Comparison of ENCODE assay signal across 21 mouse cellular contexts in genomic region chr16:18198365-18199098, GRCm38 (mm10). TPM values are rescaled to one million over a fixed set of nuclear protein-coding genes. Genes with fewer than 3 reads are reported as not detected.
DNase-seq lines count a peak whose midpoint lies in the region; ATAC-seq lines count a peak whose summit lies in the region.
"Had no signal": no experiment of that assay in that cellular context is flagged by ENCODE, and none has a peak within 500 bp of the region (broad histone marks: within the 10 kb centered on the region; RNA-seq: fewer than 3 reads in every experiment).

No protein-coding gene starts in this region.

- H3K36me3 ChIP-seq in forebrain, embryonic 13.5 days (ENCODE audit: poor library complexity, severe bottlenecking), result no peaks in the 10 kb centered on the region
- no peaks in the 10 kb centered on the region for H3K36me3 ChIP-seq in forebrain, embryonic 16.5 days (ENCODE audit: control insufficient read depth, insufficient read depth)
- H3K36me3 ChIP-seq in hindbrain, embryonic 10.5 days, result no peaks in the 10 kb centered on the region
- H3K36me3 ChIP-seq in limb, embryonic 11.5 days (ENCODE audit: control insufficient read depth, insufficient read depth, low read length), result no peaks in the 10 kb centered on the region
- H3K36me3 ChIP-seq in neural tube, embryonic 12.5 days, result no peaks in the 10 kb centered on the region
- H3K36me3 ChIP-seq: heart, embryonic 13.5 days; kidney, embryonic 15.5 days had no signal

- H3K4me2 ChIP-seq in forebrain, embryonic 13.5 days, result no peak overlapping the region
- no peak overlapping the region for H3K4me2 ChIP-seq in forebrain, embryonic 16.5 days (ENCODE audit: low read length)
- H3K4me2 ChIP-seq in limb, embryonic 11.5 days (ENCODE audit: low read depth, severe bottlenecking), result 0 out of 2 replicates have a peak overlapping the region, but pooled peaks have one; percentile 7
- no peak overlapping the region for H3K4me2 ChIP-seq in neural tube, embryonic 12.5 days (replicated peaks)
- H3K4me2 ChIP-seq: heart, embryonic 13.5 days; kidney, embryonic 15.5 days had no signal

- H3K9me3 ChIP-seq in forebrain, embryonic 13.5 days (replicated peaks), result no peaks in the 10 kb centered on the region
- no peaks in the 10 kb centered on the region for H3K9me3 ChIP-seq in forebrain, embryonic 16.5 days (ENCODE audit: control insufficient read depth, low read length)
- H3K9me3 ChIP-seq in hindbrain, embryonic 10.5 days, result no peaks in the 10 kb centered on the region
- H3K9me3 ChIP-seq in limb, embryonic 11.5 days (ENCODE audit: control insufficient read depth, low read length), result no peaks in the 10 kb centered on the region
- no peaks in the 10 kb centered on the region for H3K9me3 ChIP-seq in neural tube, embryonic 12.5 days
- H3K9me3 ChIP-seq: heart, embryonic 13.5 days; kidney, embryonic 15.5 days had no signal

- H3K4me3 ChIP-seq in forebrain, embryonic 13.5 days, result no peak overlapping the region
- no peak overlapping the region for H3K4me3 ChIP-seq in forebrain, embryonic 16.5 days (replicated peaks; ENCODE audit: low read length)
- no peak overlapping the region for H3K4me3 ChIP-seq in hindbrain, embryonic 10.5 days
- H3K4me3 ChIP-seq in limb, embryonic 11.5 days (ENCODE audit: low read depth, low read length), result no peak overlapping the region
- no peak overlapping the region for H3K4me3 ChIP-seq in neural tube, embryonic 12.5 days
- H3K4me3 ChIP-seq: heart, embryonic 13.5 days; kidney, embryonic 15.5 days; myocyte had no signal

- H3K27ac ChIP-seq in forebrain, embryonic 13.5 days, result peak overlapping the region; percentile 54
- no peak overlapping the region; the same call in 1 of the 2 replicates for H3K27ac ChIP-seq in forebrain, embryonic 16.5 days (ENCODE audit: low read length)
- H3K27ac ChIP-seq in hindbrain, embryonic 10.5 days, result peak overlapping the region; percentile 64
- H3K27ac ChIP-seq in limb, embryonic 11.5 days (replicated peaks; ENCODE audit: low read depth, low read length), result no peak overlapping the region; the same call in 1 of the 2 replicates
- peak overlapping the region; percentile 33; the same call in 1 of the 2 replicates for H3K27ac ChIP-seq in neural tube, embryonic 12.5 days
- H3K27ac ChIP-seq: heart, embryonic 13.5 days had no signal

- peaks cover 49% of the 10 kb centered on the region for H3K4me1 ChIP-seq in forebrain, embryonic 13.5 days
- H3K4me1 ChIP-seq in forebrain, embryonic 16.5 days (replicated peaks; ENCODE audit: control insufficient read depth, insufficient read depth, low read length), result peaks cover 31% of the 10 kb centered on the region
- peaks cover 60% of the 10 kb centered on the region for H3K4me1 ChIP-seq in hindbrain, embryonic 10.5 days (replicated peaks)
- H3K4me1 ChIP-seq in limb, embryonic 11.5 days (ENCODE audit: control insufficient read depth, insufficient read depth, low read length), result peaks cover 67% of the 10 kb centered on the region
- H3K4me1 ChIP-seq in neural tube, embryonic 12.5 days, result peaks cover 77% of the 10 kb centered on the region

- DNase-seq in hindbrain, embryonic 10.5 days (ENCODE audit: low spot score), result no peak
- peak; percentile 41 for DNase-seq in limb, embryonic 11.5 days (ENCODE audit: low spot score)
- DNase-seq in right cerebral cortex, postnatal 25 days, result no peak
- DNase-seq in right cerebral cortex, postnatal 4 days, result no peak
- no peak for DNase-seq in adrenal gland, postnatal 25 days
- DNase-seq: cerebellum, postnatal 14 days; lung, adult 2 months; thymus, postnatal 25 days had no signal

- ATAC-seq in forebrain, embryonic 13.5 days, result peak; percentile 28; the same call in 1 of the 2 replicates
- no peak for ATAC-seq in forebrain, embryonic 16.5 days
- ATAC-seq in limb, embryonic 11.5 days (ENCODE audit: insufficient number of reproducible peaks, low FRiP score, low TSS enrichment, low read depth), result 0 out of 2 replicates have a peak, but pooled peaks have one; percentile 6
- 0 out of 2 replicates have a peak, but pooled peaks have one; percentile 34 for ATAC-seq in neural tube, embryonic 12.5 days (ENCODE audit: low FRiP score, low read depth)
- ATAC-seq: activated CD4-positive, CD25-positive, alpha-beta regulatory T cell, adult 4 months had no signal

- WGBS in forebrain, embryonic 13.5 days, result 57% methylated on average over 10 of the region's 10 CpGs
- 42% methylated on average over 10 of the region's 10 CpGs for WGBS in forebrain, embryonic 16.5 days
- WGBS in hindbrain, embryonic 10.5 days, result 79% methylated on average over 10 of the region's 10 CpGs
- 31% methylated on average over 10 of the region's 10 CpGs for WGBS in limb, embryonic 11.5 days
- 34% methylated on average over 10 of the region's 10 CpGs for WGBS in neural tube, embryonic 12.5 days

- no peak overlapping the region; the same call in 1 of the 2 replicates for H3K9ac ChIP-seq in forebrain, embryonic 13.5 days
- no peak overlapping the region for H3K9ac ChIP-seq in forebrain, embryonic 16.5 days (replicated peaks; ENCODE audit: low read depth, low read length)
- H3K9ac ChIP-seq in limb, embryonic 11.5 days (ENCODE audit: low read length), result no peak overlapping the region
- peak overlapping the region; percentile 13; the same call in 1 of the 2 replicates for H3K9ac ChIP-seq in neural tube, embryonic 12.5 days
- H3K9ac ChIP-seq: heart, embryonic 13.5 days; kidney, embryonic 15.5 days had no signal

- no peaks in the 10 kb centered on the region for H3K27me3 ChIP-seq in forebrain, embryonic 13.5 days
- H3K27me3 ChIP-seq in forebrain, embryonic 16.5 days (replicated peaks; ENCODE audit: control insufficient read depth, insufficient read depth, low read length), result no peaks in the 10 kb centered on the region
- H3K27me3 ChIP-seq in hindbrain, embryonic 10.5 days (ENCODE audit: insufficient read depth, poor library complexity, severe bottlenecking), result no peaks in the 10 kb centered on the region
- H3K27me3 ChIP-seq in limb, embryonic 11.5 days (ENCODE audit: control insufficient read depth, insufficient read depth, low read length), result no peaks in the 10 kb centered on the region
- no peaks in the 10 kb centered on the region; the same call in 1 of the 2 replicates for H3K27me3 ChIP-seq in neural tube, embryonic 12.5 days (replicated peaks)

RNA-seq across cellular contexts. Expression of gene Ccdc188, which starts 19.1 kb away (rescaled TPM):
- 0.13 TPM in 1 of 2 replicates, not detected in the other for polyA plus RNA-seq in forebrain, embryonic 13.5 days (2015; fragmentation: Nextera tagmentation; extraction: Ambion mirVana)
- polyA plus RNA-seq in forebrain, embryonic 16.5 days (2015; fragmentation: Nextera tagmentation; extraction: Ambion mirVana), result 0.19 TPM in 1 of 2 replicates, not detected in the other
- polyA plus RNA-seq in hindbrain, embryonic 10.5 days (2016; fragmentation: Nextera tagmentation; extraction: Ambion mirVana), result 0.12 TPM in 1 of 2 replicates, not detected in the other
- not detected in 2 replicates for polyA plus RNA-seq in limb, embryonic 11.5 days (2014; fragmentation: Nextera tagmentation; extraction: Ambion mirVana)
- not detected in 2 replicates for polyA plus RNA-seq in neural tube, embryonic 12.5 days (2016; fragmentation: Nextera tagmentation; extraction: Ambion mirVana)
- not detected in 2 replicates for total RNA-seq in adrenal gland, postnatal 25 days (2021)
- total RNA-seq: adrenal gland, postnatal 4 days; layer of hippocampus, adult 18-20 months; left cerebral cortex, adult 8-10 months; liver, adult 2 months had no signal
- polyA plus RNA-seq: activated CD4-positive, CD25-positive, alpha-beta regulatory T cell, adult 4 months; heart, embryonic 13.5 days; kidney, embryonic 15.5 days; liver, adult 2 months; lung, adult 2 months; myocyte; stomach, embryonic 16.5 days had no signal

RNA-seq across cellular contexts. Expression of gene Zdhhc8, which starts 36.4 kb away (rescaled TPM):
- polyA plus RNA-seq in forebrain, embryonic 13.5 days (2015; fragmentation: Nextera tagmentation; extraction: Ambion mirVana), result 7.7 and 8.4 TPM in 2 replicates
- polyA plus RNA-seq in forebrain, embryonic 16.5 days (2015; fragmentation: Nextera tagmentation; extraction: Ambion mirVana), result 15.1 and 17.4 TPM in 2 replicates
- 13.0 and 13.7 TPM in 2 replicates for polyA plus RNA-seq in hindbrain, embryonic 10.5 days (2016; fragmentation: Nextera tagmentation; extraction: Ambion mirVana)
- 14.5 and 14.6 TPM in 2 replicates for polyA plus RNA-seq in limb, embryonic 11.5 days (2014; fragmentation: Nextera tagmentation; extraction: Ambion mirVana)
- 16.7 and 17.7 TPM in 2 replicates for polyA plus RNA-seq in neural tube, embryonic 12.5 days (2016; fragmentation: Nextera tagmentation; extraction: Ambion mirVana)
- 21.5 and 26.8 TPM in 2 replicates for total RNA-seq in adrenal gland, postnatal 25 days (2021)

RNA-seq across cellular contexts. Expression of gene Trmt2a, which starts 49.9 kb away (rescaled TPM):
- 116 and 126 TPM in 2 replicates for polyA plus RNA-seq in forebrain, embryonic 13.5 days (2015; fragmentation: Nextera tagmentation; extraction: Ambion mirVana)
- 118 and 139 TPM in 2 replicates for polyA plus RNA-seq in forebrain, embryonic 16.5 days (2015; fragmentation: Nextera tagmentation; extraction: Ambion mirVana)
- polyA plus RNA-seq in hindbrain, embryonic 10.5 days (2016; fragmentation: Nextera tagmentation; extraction: Ambion mirVana), result 130 and 133 TPM in 2 replicates
- polyA plus RNA-seq in limb, embryonic 11.5 days (2014; fragmentation: Nextera tagmentation; extraction: Ambion mirVana), result 95.8 and 96.0 TPM in 2 replicates
- polyA plus RNA-seq in neural tube, embryonic 12.5 days (2016; fragmentation: Nextera tagmentation; extraction: Ambion mirVana), result 95.4 and 106 TPM in 2 replicates
- 60.1 and 63.9 TPM in 2 replicates for total RNA-seq in adrenal gland, postnatal 25 days (2021)

RNA-seq across cellular contexts. Expression of gene Ranbp1, which starts 50.0 kb away (rescaled TPM):
- 726 and 766 TPM in 2 replicates for polyA plus RNA-seq in forebrain, embryonic 13.5 days (2015; fragmentation: Nextera tagmentation; extraction: Ambion mirVana)
- polyA plus RNA-seq in forebrain, embryonic 16.5 days (2015; fragmentation: Nextera tagmentation; extraction: Ambion mirVana), result 370 and 388 TPM in 2 replicates
- 1,091 and 1,220 TPM in 2 replicates for polyA plus RNA-seq in hindbrain, embryonic 10.5 days (2016; fragmentation: Nextera tagmentation; extraction: Ambion mirVana)
- polyA plus RNA-seq in limb, embryonic 11.5 days (2014; fragmentation: Nextera tagmentation; extraction: Ambion mirVana), result 1,289 and 1,302 TPM in 2 replicates
- 701 and 706 TPM in 2 replicates for polyA plus RNA-seq in neural tube, embryonic 12.5 days (2016; fragmentation: Nextera tagmentation; extraction: Ambion mirVana)
- 139 and 168 TPM in 2 replicates for total RNA-seq in adrenal gland, postnatal 25 days (2021)

RNA-seq across cellular contexts. Expression of gene Gm49776, which starts 59.6 kb away (rescaled TPM):
- polyA plus RNA-seq in forebrain, embryonic 13.5 days (2015; fragmentation: Nextera tagmentation; extraction: Ambion mirVana), result 2.5 and 7.6 TPM in 2 replicates
- polyA plus RNA-seq in forebrain, embryonic 16.5 days (2015; fragmentation: Nextera tagmentation; extraction: Ambion mirVana), result 2.0 TPM in 1 of 2 replicates, not detected in the other
- 0.72 TPM in 1 of 2 replicates, not detected in the other for polyA plus RNA-seq in hindbrain, embryonic 10.5 days (2016; fragmentation: Nextera tagmentation; extraction: Ambion mirVana)
- polyA plus RNA-seq in limb, embryonic 11.5 days (2014; fragmentation: Nextera tagmentation; extraction: Ambion mirVana), result 1.3 and 1.7 TPM in 2 replicates
- polyA plus RNA-seq in neural tube, embryonic 12.5 days (2016; fragmentation: Nextera tagmentation; extraction: Ambion mirVana), result 2.8 and 4.7 TPM in 2 replicates
- total RNA-seq in adrenal gland, postnatal 25 days (2021), result not detected in 2 replicates
- total RNA-seq: adrenal gland, postnatal 4 days; layer of hippocampus, adult 18-20 months; left cerebral cortex, adult 8-10 months; liver, adult 2 months had no signal
- polyA plus RNA-seq: activated CD4-positive, CD25-positive, alpha-beta regulatory T cell, adult 4 months; gonadal fat pad, adult 2 months; liver, adult 2 months; stomach, embryonic 16.5 days had no signal

Comparison
In these comparisons a context has a peak if more than half of its experiments do, and no peak if none do; other contexts are left out.
1. H3K27ac ChIP-seq: peak in forebrain, embryonic 13.5 days (single experiment), hindbrain, embryonic 10.5 days (single experiment) and neural tube, embryonic 12.5 days (single experiment); none in forebrain, embryonic 16.5 days (single experiment) and limb, embryonic 11.5 days (single experiment).